Mouse (Mus musculus): ENCODE measurements around the gene 2310009B15Rik. TPM values are rescaled to one million over a fixed set of nuclear protein-coding genes. Genes with fewer than 3 reads are reported as not detected.
"Not testable (repeated sequence)": the region's sequence is repeated elsewhere in the genome, so short reads cannot be mapped to it uniquely, and the experiment has no call there.

Gene 2310009B15Rik
- 29.0 and 31.8 TPM in 2 replicates for polyA plus RNA-seq (2012; rRNA removed)

- not testable (repeated sequence) for H3K4me1 ChIP-seq (ENCODE audit: control insufficient read depth, insufficient read depth, low read length)
- peak; percentile 47; the same call in 1 of the 2 replicates for TF ChIP-seq POLR2A (IDR thresholded peaks at IDR 0.05; ENCODE audit: extremely low read depth, insufficient read depth, low read length)
- Histone ChIP-seq H3K4me3 (ENCODE audit: insufficient read depth, low read length) (peak within 1 kb of the TSS; percentile 60), H3K27ac (ENCODE audit: insufficient read depth, low read length) (peak within 1 kb of the TSS; percentile 84; the same call in 1 of the 2 replicates)
Observed at GRCm38 (mm10) chr1:138856101-138856950, at the start of gene 2310009B15Rik. Gene 2310009B15Rik (minus strand): TSS chr1:138856852.

DNA sequence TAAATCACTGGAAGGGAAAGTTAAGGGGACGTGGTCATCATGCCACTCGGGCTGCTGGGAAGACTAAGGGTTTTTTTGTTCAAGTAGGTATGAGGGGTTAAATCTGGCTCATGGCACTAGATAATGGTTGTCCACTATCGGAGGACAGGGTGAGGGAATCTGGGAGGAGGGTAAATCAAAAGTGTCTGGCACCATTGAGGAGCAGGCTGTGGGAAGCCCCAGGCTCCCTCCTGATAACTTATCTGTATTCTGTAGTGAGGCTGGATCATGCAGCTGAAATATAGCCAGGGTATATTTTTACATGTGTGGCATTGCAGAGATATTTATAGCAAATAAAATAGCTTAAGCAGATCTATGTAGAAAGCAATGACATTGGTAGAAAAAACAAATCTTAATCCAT lies 49.6 kb upstream of the 2310009B15Rik start:
- Histone ChIP-seq H3K4me3 (ENCODE audit: insufficient read depth, low read length) (no peak overlapping the region), H3K27ac (ENCODE audit: insufficient read depth, low read length) (no peak overlapping the region), H3K4me1 (ENCODE audit: control insufficient read depth, insufficient read depth, low read length) (no peaks in the 10 kb centered on the region)
- TF ChIP-seq POLR2A (IDR thresholded peaks at IDR 0.05; ENCODE audit: extremely low read depth, insufficient read depth, low read length) = no peak
- TF ChIP-seq CTCF (IDR thresholded peaks at IDR 0.05; ENCODE audit: extremely low read depth, insufficient read depth, low read length) = no peak

- no peak overlapping the region for H3K27ac ChIP-seq (ENCODE audit: insufficient read depth, low read length)
- no peak overlapping the region for H3K4me3 ChIP-seq (ENCODE audit: insufficient read depth, low read length)
- H3K4me1 ChIP-seq (ENCODE audit: control insufficient read depth, insufficient read depth, low read length) = no peaks in the 10 kb centered on the region
- no peak for TF ChIP-seq POLR2A (IDR thresholded peaks at IDR 0.05; ENCODE audit: extremely low read depth, insufficient read depth, low read length)
- no peak for TF ChIP-seq CTCF (IDR thresholded peaks at IDR 0.05; ENCODE audit: extremely low read depth, insufficient read depth, low read length)
Observed at GRCm38 (mm10) chr1:138905092-138905765, 48.6 kb upstream of the 2310009B15Rik start.

DNA sequence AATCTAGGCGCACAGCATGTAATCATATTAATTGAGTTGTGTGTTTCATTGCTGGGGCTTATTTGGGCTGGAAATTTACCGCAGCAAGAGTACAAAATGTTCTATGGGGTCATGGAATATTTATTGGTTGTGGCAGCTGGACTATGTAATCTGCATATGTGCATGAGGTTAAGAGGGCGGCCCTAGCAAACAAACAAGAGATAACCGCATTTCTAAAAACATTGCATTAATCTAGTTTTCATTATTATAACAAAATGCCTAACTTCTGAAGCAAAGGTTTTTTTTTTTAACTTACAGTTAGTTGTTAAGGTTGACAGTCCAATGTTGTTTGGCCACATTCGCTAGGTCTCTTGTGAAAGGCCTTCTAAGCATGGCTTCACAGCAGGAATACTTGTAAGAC lies 47.2 kb upstream of the 2310009B15Rik start:
- no peaks in the 10 kb centered on the region for H3K4me1 ChIP-seq (ENCODE audit: control insufficient read depth, insufficient read depth, low read length)
- TF ChIP-seq POLR2A (IDR thresholded peaks at IDR 0.05; ENCODE audit: extremely low read depth, insufficient read depth, low read length) (no peak), CTCF (IDR thresholded peaks at IDR 0.05; ENCODE audit: extremely low read depth, insufficient read depth, low read length) (no peak)
- no peak overlapping the region for H3K4me3 ChIP-seq (ENCODE audit: insufficient read depth, low read length)
- H3K27ac ChIP-seq (ENCODE audit: insufficient read depth, low read length) = no peak overlapping the region

DNA sequence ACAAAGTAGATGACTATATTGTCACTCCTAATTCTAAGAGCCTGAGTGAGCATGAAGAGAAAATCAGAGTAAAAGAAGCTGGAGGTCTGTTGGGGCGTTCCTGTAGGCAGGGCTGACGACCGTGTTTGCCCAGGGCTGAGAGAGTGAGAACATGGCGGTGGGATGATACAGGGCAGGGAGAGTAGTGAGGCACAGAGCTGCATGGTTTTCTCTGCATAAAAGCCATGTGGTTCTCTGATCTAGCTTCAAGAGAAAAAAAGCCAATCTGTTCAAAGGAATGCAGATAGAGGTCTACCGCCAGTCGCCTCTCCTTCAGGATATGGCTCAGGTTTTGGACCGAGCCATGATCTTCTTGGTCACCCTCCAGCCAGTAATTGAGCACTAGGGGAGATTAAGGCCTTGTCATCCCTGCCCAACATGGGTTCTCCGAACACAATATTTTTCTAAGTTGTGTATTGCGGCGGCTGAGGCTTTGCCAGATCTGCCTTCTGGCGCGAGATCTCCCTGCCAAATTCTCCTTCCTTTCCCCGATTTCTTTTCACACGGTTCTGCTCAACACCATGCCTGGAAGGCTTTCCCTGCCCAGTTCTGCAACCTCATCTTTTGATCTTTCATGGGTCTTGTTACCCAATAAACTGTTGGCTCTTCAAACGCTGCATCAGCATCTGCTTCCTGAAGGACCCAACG lies 44.9 kb upstream of the 2310009B15Rik start:
- Histone ChIP-seq H3K4me1 (ENCODE audit: control insufficient read depth, insufficient read depth, low read length) (no peaks in the 10 kb centered on the region), H3K27ac (ENCODE audit: insufficient read depth, low read length) (no peak overlapping the region), H3K4me3 (ENCODE audit: insufficient read depth, low read length) (no peak overlapping the region)
- no peak for TF ChIP-seq CTCF (IDR thresholded peaks at IDR 0.05; ENCODE audit: extremely low read depth, insufficient read depth, low read length)
- TF ChIP-seq POLR2A (IDR thresholded peaks at IDR 0.05; ENCODE audit: extremely low read depth, insufficient read depth, low read length) = no peak

GRCm38 (mm10) chr1:138896088-138896487 lies 39.4 kb upstream of the 2310009B15Rik start:
- TF ChIP-seq POLR2A (IDR thresholded peaks at IDR 0.05; ENCODE audit: extremely low read depth, insufficient read depth, low read length) = no peak
- TF ChIP-seq CTCF (IDR thresholded peaks at IDR 0.05; ENCODE audit: extremely low read depth, insufficient read depth, low read length) = no peak
- Histone ChIP-seq H3K27ac (ENCODE audit: insufficient read depth, low read length) (no peak overlapping the region), H3K4me3 (ENCODE audit: insufficient read depth, low read length) (no peak overlapping the region), H3K4me1 (ENCODE audit: control insufficient read depth, insufficient read depth, low read length) (no peaks in the 10 kb centered on the region)

- no peak for TF ChIP-seq POLR2A (IDR thresholded peaks at IDR 0.05; ENCODE audit: extremely low read depth, insufficient read depth, low read length)
- no peak for TF ChIP-seq CTCF (IDR thresholded peaks at IDR 0.05; ENCODE audit: extremely low read depth, insufficient read depth, low read length)
- Histone ChIP-seq H3K27ac (ENCODE audit: insufficient read depth, low read length) (no peak overlapping the region), H3K4me3 (ENCODE audit: insufficient read depth, low read length) (no peak overlapping the region), H3K4me1 (ENCODE audit: control insufficient read depth, insufficient read depth, low read length) (no peaks in the 10 kb centered on the region)
Observed at GRCm38 (mm10) chr1:138877470-138878254, 21.0 kb upstream of the 2310009B15Rik start.

DNA sequence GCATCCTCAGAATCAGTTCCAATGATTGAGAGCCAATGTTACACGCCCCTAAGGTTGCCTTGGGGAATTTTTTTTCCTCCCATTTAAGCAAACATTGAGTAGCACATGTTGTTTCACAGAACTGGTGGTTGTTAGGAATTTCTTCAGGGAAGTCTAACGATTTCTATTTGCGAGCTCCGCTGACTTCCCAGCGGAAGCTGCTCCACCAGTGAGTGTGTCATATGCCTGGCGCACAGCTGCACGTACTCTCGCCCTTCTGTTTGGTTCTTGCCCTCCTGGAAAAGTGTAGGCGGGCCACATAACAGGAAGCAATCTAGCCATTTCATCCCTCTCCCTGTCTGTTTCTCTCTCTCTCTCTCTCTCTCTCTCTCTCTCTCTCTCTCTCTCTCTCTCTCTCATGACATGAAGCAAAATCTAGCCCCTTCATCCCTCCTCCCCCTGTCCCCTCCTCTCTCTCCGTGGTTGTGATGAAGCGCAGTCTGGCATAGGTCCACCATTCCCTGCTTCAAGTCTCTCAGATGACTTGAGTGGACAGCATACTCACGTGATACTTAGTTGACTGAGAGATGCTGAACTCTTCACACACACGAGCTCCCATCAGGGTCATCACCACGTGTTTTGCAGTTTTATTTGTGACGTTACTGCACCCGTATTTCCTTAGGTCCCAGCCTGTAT lies 19.9 kb upstream of the 2310009B15Rik start:
- Histone ChIP-seq H3K27ac (ENCODE audit: insufficient read depth, low read length) (no peak overlapping the region), H3K4me3 (ENCODE audit: insufficient read depth, low read length) (peak overlapping the region; percentile 16; the same call in 1 of the 2 replicates), H3K4me1 (ENCODE audit: control insufficient read depth, insufficient read depth, low read length) (no peaks in the 10 kb centered on the region)
- no peak for TF ChIP-seq POLR2A (IDR thresholded peaks at IDR 0.05; ENCODE audit: extremely low read depth, insufficient read depth, low read length)
- TF ChIP-seq CTCF (IDR thresholded peaks at IDR 0.05; ENCODE audit: extremely low read depth, insufficient read depth, low read length) = no peak

Data from cortical plate, adult 2 months (tissue).